36 mouse cellular contexts compared by ENCODE assay signal in the genomic region with DNA sequence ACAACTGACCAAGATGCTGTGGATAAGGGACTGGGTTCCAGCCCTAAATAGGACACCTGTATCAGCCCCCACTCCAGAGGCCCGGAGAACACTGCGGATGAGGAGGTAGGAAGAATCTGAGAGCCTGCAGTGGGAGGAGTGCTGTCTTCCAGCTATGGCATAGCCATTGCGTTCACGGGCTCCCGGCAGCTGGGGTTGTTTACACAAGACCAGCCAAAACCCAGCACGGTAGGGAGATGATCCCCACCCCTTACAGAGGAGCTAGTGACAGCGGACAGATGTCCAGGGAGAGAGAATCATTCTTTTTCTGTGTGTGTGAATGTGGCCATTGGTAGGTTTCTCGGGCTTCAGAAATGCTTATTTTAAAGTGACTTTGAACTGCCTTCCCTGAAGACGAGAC. TPM values are rescaled to one million over a fixed set of nuclear protein-coding genes. Genes with fewer than 3 reads are reported as not detected.
DNase-seq lines count a peak whose midpoint lies in the region; ATAC-seq and TF ChIP-seq lines count a peak whose summit lies in the region.
"Had no signal": no experiment of that assay in that cellular context is flagged by ENCODE, and none has a peak within 500 bp of the region (broad histone marks: within the 10 kb centered on the region; RNA-seq: fewer than 3 reads in every experiment).

No protein-coding gene starts in this region.

- no peaks in the 10 kb centered on the region for H3K36me3 ChIP-seq in intestine, embryonic 16.5 days (ENCODE audit: control insufficient read depth, insufficient read depth, low read length)
- H3K36me3 ChIP-seq in intestine, embryonic 15.5 days: no peaks in the 10 kb centered on the region
- H3K36me3 ChIP-seq in lung, embryonic 16.5 days (ENCODE audit: control insufficient read depth, insufficient read depth, low read length): no peaks in the 10 kb centered on the region
- no peaks in the 10 kb centered on the region for H3K36me3 ChIP-seq in forebrain, postnatal 0 days (ENCODE audit: insufficient read depth)
- H3K36me3 ChIP-seq: forebrain, embryonic 12.5 days; hindbrain, embryonic 13.5 days; liver, embryonic 12.5 days; neural tube, embryonic 15.5 days had no signal

- no peak overlapping the region for H3K4me3 ChIP-seq in intestine, embryonic 16.5 days (ENCODE audit: low read length)
- no peak overlapping the region for H3K4me3 ChIP-seq in intestine, embryonic 15.5 days (replicated peaks)
- H3K4me3 ChIP-seq in lung, adult 2 months (replicated peaks; ENCODE audit: extremely low read depth, low read depth, low read length): no peak overlapping the region
- H3K4me3 ChIP-seq in lung, embryonic 16.5 days (ENCODE audit: low read length): no peak overlapping the region
- H3K4me3 ChIP-seq in forebrain, postnatal 0 days (ENCODE audit: low read depth, low read length): no peak overlapping the region
- H3K4me3 ChIP-seq: forebrain, embryonic 12.5 days; hindbrain, embryonic 13.5 days; left cerebral cortex, adult 2 months; liver, embryonic 12.5 days; megakaryocyte, embryonic 14.5 days; neural tube, embryonic 15.5 days had no signal

- peak; percentile 18 to 42 for DNase-seq in lung, adult 18-20 months
- no peak for DNase-seq in lung, adult 2 months
- peak; percentile 53 for DNase-seq in lung, postnatal 36 days
- no peak for DNase-seq in ovary, postnatal 10 days (ENCODE audit: low spot score)
- DNase-seq in forebrain, postnatal 0 days: no peak
- DNase-seq: adrenal gland, postnatal 10 days; cerebellum, adult 11-12 months; cerebellum, postnatal 14 days; gastrocnemius, postnatal 14 days; heart, postnatal 36 days; kidney, adult 11 months; liver, postnatal 0 days; midbrain, embryonic 14.5 days; right cerebral cortex, postnatal 25 days; thymus, adult 2 months; thymus, postnatal 4 days had no signal

- no peaks in the 10 kb centered on the region for H3K27me3 ChIP-seq in intestine, embryonic 16.5 days (replicated peaks; ENCODE audit: control insufficient read depth, insufficient read depth, low read length)
- H3K27me3 ChIP-seq in intestine, embryonic 15.5 days (replicated peaks): no peaks in the 10 kb centered on the region
- no peaks in the 10 kb centered on the region for H3K27me3 ChIP-seq in lung, embryonic 16.5 days (ENCODE audit: control insufficient read depth, insufficient read depth, low read depth, low read length)
- no peaks in the 10 kb centered on the region for H3K27me3 ChIP-seq in forebrain, postnatal 0 days (ENCODE audit: insufficient read depth, low read length)
- H3K27me3 ChIP-seq: forebrain, embryonic 12.5 days; hindbrain, embryonic 13.5 days; liver, embryonic 12.5 days; neural tube, embryonic 15.5 days; Patski had no signal

- no peak for TF ChIP-seq CTCF in lung, adult 2 months (IDR thresholded peaks at IDR 0.05; ENCODE audit: insufficient read depth, low read length)
- no peak for TF ChIP-seq CTCF in forebrain, postnatal 0 days (IDR thresholded peaks at IDR 0.05; ENCODE audit: low read depth)

- H3K27ac ChIP-seq in intestine, embryonic 16.5 days (ENCODE audit: low read length): no peak overlapping the region; the same call in 1 of the 2 replicates
- H3K27ac ChIP-seq in intestine, embryonic 15.5 days: no peak overlapping the region
- no peak overlapping the region for H3K27ac ChIP-seq in lung, embryonic 16.5 days (ENCODE audit: low read length)
- no peak overlapping the region for H3K27ac ChIP-seq in forebrain, postnatal 0 days (ENCODE audit: low read depth, low read length)
- H3K27ac ChIP-seq: forebrain, embryonic 12.5 days; hindbrain, embryonic 13.5 days; left cerebral cortex, adult 2 months; liver, embryonic 12.5 days; neural tube, embryonic 15.5 days had no signal

- TF ChIP-seq POLR2A in lung, adult 2 months (IDR thresholded peaks at IDR 0.05; ENCODE audit: borderline replicate concordance, extremely low read depth, low read depth, low read length): no peak

- 30% methylated on average over 9 of the region's 9 CpGs for WGBS in intestine, embryonic 16.5 days
- 31% methylated on average over 9 of the region's 9 CpGs for WGBS in intestine, embryonic 15.5 days
- WGBS in lung, adult 2 months: 42% methylated on average over 9 of the region's 9 CpGs
- WGBS in lung, embryonic 16.5 days: 25% methylated on average over 9 of the region's 9 CpGs
- 82% methylated on average over 9 of the region's 9 CpGs for WGBS in forebrain, postnatal 0 days

- ATAC-seq in intestine, embryonic 16.5 days: peak; percentile 71; the same call in 1 of the 2 replicates
- ATAC-seq in intestine, embryonic 15.5 days: no peak; the same call in 1 of the 2 replicates
- ATAC-seq in lung, embryonic 16.5 days (ENCODE audit: low read depth): peak; percentile 90
- no peak for ATAC-seq in forebrain, postnatal 0 days
- ATAC-seq: liver, embryonic 12.5 days; liver, postnatal 0 days; Patski had no signal

- 0 out of 2 replicates have a peak overlapping the region, but pooled peaks have one; percentile 13 for H3K9ac ChIP-seq in intestine, embryonic 16.5 days (ENCODE audit: low read depth, low read length)
- H3K9ac ChIP-seq in intestine, embryonic 15.5 days: no peak overlapping the region
- no peak overlapping the region for H3K9ac ChIP-seq in lung, embryonic 16.5 days (ENCODE audit: low read length)
- no peak overlapping the region for H3K9ac ChIP-seq in forebrain, postnatal 0 days
- H3K9ac ChIP-seq: forebrain, embryonic 12.5 days; hindbrain, embryonic 13.5 days; liver, embryonic 12.5 days; liver, postnatal 0 days; neural tube, embryonic 15.5 days had no signal

- H3K4me1 ChIP-seq in intestine, embryonic 16.5 days (ENCODE audit: control insufficient read depth, insufficient read depth, low read length): 0 out of 2 replicates have a peak, but pooled peaks cover 4% of the 10 kb centered on the region
- H3K4me1 ChIP-seq in intestine, embryonic 15.5 days (replicated peaks): 0 out of 2 replicates have a peak, but pooled peaks cover 2% of the 10 kb centered on the region
- H3K4me1 ChIP-seq in lung, adult 2 months (ENCODE audit: control insufficient read depth, insufficient read depth, low read length): no peaks in the 10 kb centered on the region
- peaks cover 5% of the 10 kb centered on the region for H3K4me1 ChIP-seq in lung, embryonic 16.5 days (replicated peaks; ENCODE audit: control insufficient read depth, insufficient read depth, low read length)
- no peaks in the 10 kb centered on the region for H3K4me1 ChIP-seq in forebrain, postnatal 0 days (ENCODE audit: insufficient read depth)
- H3K4me1 ChIP-seq: megakaryocyte, embryonic 14.5 days had no signal

- H3K4me2 ChIP-seq in intestine, embryonic 16.5 days (ENCODE audit: low read depth, low read length): no peak overlapping the region
- H3K4me2 ChIP-seq in intestine, embryonic 15.5 days (replicated peaks): no peak overlapping the region
- H3K4me2 ChIP-seq in lung, embryonic 16.5 days (ENCODE audit: low read depth, low read length): no peak overlapping the region
- H3K4me2 ChIP-seq in forebrain, postnatal 0 days (ENCODE audit: low read depth): no peak overlapping the region
- H3K4me2 ChIP-seq: forebrain, embryonic 12.5 days; heart, embryonic 11.5 days; hindbrain, embryonic 13.5 days; liver, embryonic 12.5 days; neural tube, embryonic 15.5 days had no signal

- H3K9me3 ChIP-seq in intestine, embryonic 16.5 days (ENCODE audit: control insufficient read depth, low read length): no peaks in the 10 kb centered on the region
- no peaks in the 10 kb centered on the region for H3K9me3 ChIP-seq in intestine, embryonic 15.5 days
- H3K9me3 ChIP-seq in lung, embryonic 16.5 days (ENCODE audit: control insufficient read depth, low read length): no peaks in the 10 kb centered on the region
- no peaks in the 10 kb centered on the region for H3K9me3 ChIP-seq in forebrain, postnatal 0 days (ENCODE audit: low read length)
- H3K9me3 ChIP-seq: forebrain, embryonic 12.5 days; hindbrain, embryonic 13.5 days; liver, embryonic 12.5 days; neural tube, embryonic 15.5 days had no signal

RNA-seq across cellular contexts. Expression of a gene that starts 17.0 kb away (rescaled TPM):
- polyA plus RNA-seq in intestine, embryonic 16.5 days (2015; fragmentation: Nextera tagmentation; extraction: Ambion mirVana): not detected in 2 replicates
- not detected in 2 replicates for polyA plus RNA-seq in intestine, embryonic 15.5 days (2015; fragmentation: Nextera tagmentation; extraction: Ambion mirVana)
- 0.52 and 1.8 TPM in 2 replicates for polyA plus RNA-seq in lung, adult 2 months (2012; rRNA removed)
- polyA plus RNA-seq in lung, embryonic 16.5 days (2015; fragmentation: Nextera tagmentation; extraction: Ambion mirVana): not detected in 2 replicates
- total RNA-seq in forebrain, postnatal 0 days (2014; rRNA removed): not detected in 2 replicates
- polyA plus RNA-seq in forebrain, postnatal 0 days (2015; fragmentation: Nextera tagmentation; extraction: Ambion mirVana): not detected in 2 replicates
- total RNA-seq: gastrocnemius, postnatal 14 days; heart, postnatal 36 days; layer of hippocampus, adult 18-20 months; layer of hippocampus, postnatal 14 days; left cerebral cortex, adult 2 months; left cerebral cortex, postnatal 36 days; MEL had no signal
- polyA plus RNA-seq: cortical plate, adult 2 months; embryonic facial prominence, embryonic 14.5 days; forebrain, embryonic 12.5 days; heart, embryonic 11.5 days; hindbrain, embryonic 13.5 days; kidney, embryonic 16.5 days; limb, embryonic 14.5 days; midbrain, embryonic 14.5 days; neural tube, embryonic 15.5 days; Patski had no signal

RNA-seq across cellular contexts. Expression of a gene that starts 24.9 kb away (rescaled TPM):
- polyA plus RNA-seq in intestine, embryonic 16.5 days (2015; fragmentation: Nextera tagmentation; extraction: Ambion mirVana): 2.5 and 3.1 TPM in 2 replicates
- 2.7 and 3.6 TPM in 2 replicates for polyA plus RNA-seq in intestine, embryonic 15.5 days (2015; fragmentation: Nextera tagmentation; extraction: Ambion mirVana)
- polyA plus RNA-seq in lung, adult 2 months (2012; rRNA removed): 2.8 and 5.1 TPM in 2 replicates
- 4.9 and 7.3 TPM in 2 replicates for polyA plus RNA-seq in lung, embryonic 16.5 days (2015; fragmentation: Nextera tagmentation; extraction: Ambion mirVana)
- 2.8 and 3.9 TPM in 2 replicates for total RNA-seq in forebrain, postnatal 0 days (2014; rRNA removed)
- polyA plus RNA-seq in forebrain, postnatal 0 days (2015; fragmentation: Nextera tagmentation; extraction: Ambion mirVana): 10.7 and 14.2 TPM in 2 replicates
- total RNA-seq: gastrocnemius, postnatal 14 days; heart, postnatal 36 days; monocyte, adult 5-6 weeks had no signal
- polyA plus RNA-seq: heart, embryonic 11.5 days; limb, embryonic 14.5 days had no signal

RNA-seq across cellular contexts. Expression of a gene that starts 55.8 kb away (rescaled TPM):
- 26.4 and 41.6 TPM in 2 replicates for polyA plus RNA-seq in intestine, embryonic 16.5 days (2015; fragmentation: Nextera tagmentation; extraction: Ambion mirVana)
- 11.4 and 15.9 TPM in 2 replicates for polyA plus RNA-seq in intestine, embryonic 15.5 days (2015; fragmentation: Nextera tagmentation; extraction: Ambion mirVana)
- 0.17 TPM in 1 of 2 replicates, not detected in the other for polyA plus RNA-seq in lung, adult 2 months (2012; rRNA removed)
- polyA plus RNA-seq in lung, embryonic 16.5 days (2015; fragmentation: Nextera tagmentation; extraction: Ambion mirVana): 0.50 TPM in 1 of 2 replicates, not detected in the other
- not detected in 2 replicates for total RNA-seq in forebrain, postnatal 0 days (2014; rRNA removed)
- not detected in 2 replicates for polyA plus RNA-seq in forebrain, postnatal 0 days (2015; fragmentation: Nextera tagmentation; extraction: Ambion mirVana)
- total RNA-seq: gastrocnemius, postnatal 14 days; layer of hippocampus, adult 18-20 months; layer of hippocampus, postnatal 14 days; left cerebral cortex, postnatal 36 days; MEL; monocyte, adult 5-6 weeks had no signal
- polyA plus RNA-seq: cortical plate, adult 2 months; embryonic facial prominence, embryonic 14.5 days; forebrain, embryonic 12.5 days; heart, embryonic 11.5 days; hindbrain, embryonic 13.5 days; limb, embryonic 14.5 days; liver, embryonic 12.5 days; midbrain, embryonic 14.5 days; neural tube, embryonic 15.5 days; Patski; thymus, adult 2 months had no signal

Comparison
In these comparisons a context has a peak if more than half of its experiments do, and no peak if none do; other contexts are left out.
1. ATAC-seq: peak in intestine, embryonic 16.5 days (single experiment) and lung, embryonic 16.5 days (single experiment); none in intestine, embryonic 15.5 days (single experiment) and forebrain, postnatal 0 days (single experiment).
2. DNase-seq: peak in lung, adult 18-20 months (2 of 2) and lung, postnatal 36 days (single experiment); none in lung, adult 2 months (single experiment), ovary, postnatal 10 days (single experiment) and forebrain, postnatal 0 days (single experiment).